Mouse (Mus musculus) left cerebral cortex, postnatal 14 days (tissue): ENCODE results near the gene Zbtb12. TPM values are rescaled to one million over a fixed set of nuclear protein-coding genes. Genes with fewer than 3 reads are reported as not detected.
"Not testable (repeated sequence)": the region's sequence is repeated elsewhere in the genome, so short reads cannot be mapped to it uniquely, and the experiment has no call there.

Source experiments
- DNase-seq, 2 experiments: peaks; one replicate each; pipeline ENCODE4 v3.0.0; 2021 to 2022; ENCODE audit warnings: low spot score in 2 of 2, mixed read lengths in 1 of 2
- intact Hi-C: fragments of 180-260 bp; cut with DNase I; formaldehyde crosslinking; loops from one replicate; pipeline ENCODE4 v1.15.1; 2025
- total RNA-seq, 2 experiments: library from RNA; stranded (reverse); gene quantifications; 2 replicates each; pipeline ENCODE4 v1.2.3; 2021

Gene Zbtb12
- total RNA-seq, 2 experiments from 2014 or later = 5.0 to 5.1 TPM

DNA sequence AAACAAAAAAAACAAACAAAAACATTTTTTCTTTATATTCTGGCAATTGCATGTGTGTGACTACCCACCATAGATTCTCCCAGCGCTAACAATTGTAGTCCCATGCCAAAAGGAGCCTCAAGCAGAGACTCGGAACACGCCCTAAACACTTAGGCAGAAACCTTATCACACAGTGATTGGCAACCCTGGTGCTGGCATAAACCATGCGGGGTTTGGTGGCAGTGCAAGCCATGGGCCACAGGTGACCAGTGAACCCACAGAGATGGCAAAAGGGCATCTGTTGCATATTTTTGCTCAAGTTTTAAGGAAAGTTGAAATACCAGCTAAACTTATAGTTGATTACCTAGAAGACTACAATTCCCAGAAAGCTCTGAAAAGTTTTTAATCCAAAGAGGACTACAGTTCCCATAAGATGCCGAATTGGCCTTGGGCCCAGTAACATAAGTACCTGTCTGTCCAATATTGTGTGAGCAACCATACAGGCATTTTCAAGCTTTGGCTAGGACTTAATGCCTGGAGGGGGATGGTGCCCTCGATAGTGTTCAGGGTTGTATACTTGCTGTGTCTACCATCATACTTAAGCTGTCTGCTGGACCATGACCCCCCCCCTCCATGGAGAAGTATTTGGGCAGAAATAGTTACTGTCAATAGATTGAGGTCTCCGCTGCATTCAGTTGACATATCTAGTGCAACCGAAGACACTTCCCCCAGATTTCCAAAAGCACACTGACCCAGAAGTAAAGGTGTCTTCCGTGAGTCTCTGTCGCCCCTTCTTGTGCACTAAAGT lies 18.3 kb downstream of the Zbtb12 start:
- intact Hi-C loops = loop anchor here (5.0 kb wide), 1 partner anchor 40 kb away; no protein-coding TSS in a partner anchor

DNA sequence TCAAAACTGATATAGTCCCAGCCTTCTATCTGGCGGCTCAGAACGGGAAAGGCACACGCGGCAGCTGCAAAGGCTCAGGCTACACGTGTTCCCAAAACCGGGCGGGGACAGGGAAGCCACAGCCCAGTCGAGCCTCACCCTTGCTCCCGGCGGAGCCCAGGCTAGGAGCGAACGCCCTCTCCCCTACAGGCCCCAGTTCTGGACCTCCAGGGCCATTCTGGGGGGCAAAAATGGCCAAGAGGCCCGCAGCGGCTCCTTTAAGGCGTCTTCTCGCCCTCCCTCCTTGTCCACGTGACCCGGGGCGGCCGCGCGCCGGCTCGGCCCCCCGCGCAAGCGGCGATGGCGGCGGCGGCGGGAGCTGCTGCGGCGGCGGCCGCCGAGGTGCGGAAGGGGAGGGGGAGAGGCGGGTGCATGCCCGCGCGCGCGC lies 18.9 kb downstream of the Zbtb12 start, which contains the start of the genes C2 and Ehmt2:
TSS of gene C2 (minus strand) at position 106 of the 427 bp plus-strand sequence.
TSS of gene Ehmt2 (plus strand) at position 310 of the 427 bp plus-strand sequence.
- intact Hi-C loops = loop anchor here (5.0 kb wide), 1 partner anchor 41 kb away; no protein-coding TSS in a partner anchor
- DNase-seq = peak; percentile 78 to 82

More for the DNA sequence above, 18.3 kb downstream of the Zbtb12 start:
- DNase-seq = peak; percentile 66 to 83

GRCm38 (mm10) chr17:34898706-34899052 lies 19.4 kb downstream of the Zbtb12 start:
- intact Hi-C loops = loop anchor here (5.0 kb wide), 1 partner anchor 41 kb away; no protein-coding TSS in a partner anchor
- no peak for DNase-seq

- no peak for DNase-seq
- intact Hi-C loops = loop anchor here (5.0 kb wide), 1 partner anchor 42 kb away; no protein-coding TSS in a partner anchor
Measured at GRCm38 (mm10) chr17:34899053-34899889, 20.0 kb downstream of the Zbtb12 start.

GRCm38 (mm10) chr17:34899890-34900243 lies 20.6 kb downstream of the Zbtb12 start:
- intact Hi-C loops = loop anchor here (5.0 kb wide), 1 partner anchor 43 kb away; no protein-coding TSS in a partner anchor
- DNase-seq = no peak

- intact Hi-C loops, DNase-seq: not testable (repeated sequence)
Measured at GRCm38 (mm10) chr17:34900826-34901225, 21.5 kb downstream of the Zbtb12 start.

- DNase-seq, intact Hi-C loops: not testable (repeated sequence)
Measured at GRCm38 (mm10) chr17:34901948-34902347, 22.7 kb downstream of the Zbtb12 start.

GRCm38 (mm10) chr17:34902895-34903294 lies 23.6 kb downstream of the Zbtb12 start:
- intact Hi-C loops = no loop called here

GRCm38 (mm10) chr17:34910982-34911381 lies 31.7 kb downstream of the Zbtb12 start:
- DNase-seq = no peak
- intact Hi-C loops = loop anchor here (5.0 kb wide), 1 partner anchor 54 kb away; no protein-coding TSS in a partner anchor

More at GRCm38 (mm10) chr17:34902895-34903294, 23.6 kb downstream of the Zbtb12 start:
- no peak for DNase-seq

DNA sequence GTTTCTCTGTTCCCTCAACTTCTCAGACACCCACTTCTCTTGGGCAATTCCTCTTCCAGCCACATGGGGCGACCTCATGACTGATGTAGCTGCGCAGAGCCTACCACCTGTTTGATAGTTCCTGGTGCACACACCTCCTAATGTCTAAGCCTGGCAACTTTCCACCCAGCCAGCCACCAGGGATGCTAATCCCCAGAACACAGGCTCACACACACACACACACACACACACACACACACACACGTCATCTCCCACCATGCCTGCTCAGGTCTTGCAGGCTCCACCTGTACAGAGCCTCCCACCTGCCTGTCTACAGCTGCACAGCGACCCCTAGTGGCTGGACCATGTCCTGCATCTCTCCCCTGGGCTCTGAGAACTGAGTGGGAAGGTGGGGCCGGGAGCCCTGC lies 32.7 kb downstream of the Zbtb12 start:
- intact Hi-C loops = loop anchor here (5.0 kb wide), 1 partner anchor 55 kb away; no protein-coding TSS in a partner anchor
- peak; percentile 65 to 75 for DNase-seq

GRCm38 (mm10) chr17:34913930-34914665 lies 34.8 kb downstream of the Zbtb12 start, which contains the start of gene Slc44a4:
Gene Slc44a4, plus strand, starts transcription at chr17:34914466.
- no peak for DNase-seq
- intact Hi-C loops = loop anchor here (5.0 kb wide), 1 partner anchor 57 kb away; no protein-coding TSS in a partner anchor

DNA sequence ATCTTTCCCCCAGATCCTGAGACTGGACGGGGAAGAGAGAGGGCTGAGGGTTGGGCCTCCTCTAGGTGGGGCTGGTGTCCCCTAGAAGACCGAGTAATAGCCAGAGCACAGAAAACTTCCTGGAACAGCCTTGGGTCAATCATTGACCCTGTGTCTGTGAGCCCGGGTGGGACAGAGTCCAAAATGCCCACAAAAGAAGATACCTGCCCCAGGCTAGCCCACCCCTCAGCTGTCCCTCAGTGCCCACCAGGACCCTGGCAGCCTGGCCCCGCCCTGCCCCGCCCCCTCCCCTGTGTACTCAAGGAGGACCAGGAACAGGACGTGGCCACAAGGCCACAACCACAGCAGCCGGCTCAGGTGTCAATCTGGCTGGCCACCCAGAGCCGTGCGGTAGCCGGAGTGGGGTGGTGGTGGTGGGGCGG lies 36.1 kb downstream of the Zbtb12 start:
- DNase-seq = no peak
- intact Hi-C loops = no loop called here

DNA sequence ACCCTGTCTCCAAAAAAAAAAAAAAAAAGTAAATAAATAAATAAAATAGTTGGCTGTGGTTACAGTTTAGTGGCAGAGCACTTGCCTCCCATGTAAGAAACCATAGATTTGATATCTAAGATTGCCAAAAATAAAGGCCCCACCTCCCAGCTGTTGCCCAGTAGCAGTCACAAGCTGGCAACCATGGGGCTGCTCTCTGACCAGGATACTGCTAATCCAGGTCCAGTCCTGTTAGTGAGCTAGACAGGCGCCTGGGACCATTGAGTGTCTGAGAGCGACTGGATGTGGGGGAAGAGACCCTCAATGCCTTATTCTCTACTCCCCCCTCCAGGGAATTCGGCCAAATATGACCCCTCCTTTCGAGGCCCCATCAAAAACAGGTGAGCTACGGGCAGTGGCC lies 37.0 kb downstream of the Zbtb12 start:
- intact Hi-C loops = no loop called here
- no peak for DNase-seq

GRCm38 (mm10) chr17:34917188-34917587 lies 37.9 kb downstream of the Zbtb12 start:
- DNase-seq = no peak
- intact Hi-C loops = no loop called here

DNA sequence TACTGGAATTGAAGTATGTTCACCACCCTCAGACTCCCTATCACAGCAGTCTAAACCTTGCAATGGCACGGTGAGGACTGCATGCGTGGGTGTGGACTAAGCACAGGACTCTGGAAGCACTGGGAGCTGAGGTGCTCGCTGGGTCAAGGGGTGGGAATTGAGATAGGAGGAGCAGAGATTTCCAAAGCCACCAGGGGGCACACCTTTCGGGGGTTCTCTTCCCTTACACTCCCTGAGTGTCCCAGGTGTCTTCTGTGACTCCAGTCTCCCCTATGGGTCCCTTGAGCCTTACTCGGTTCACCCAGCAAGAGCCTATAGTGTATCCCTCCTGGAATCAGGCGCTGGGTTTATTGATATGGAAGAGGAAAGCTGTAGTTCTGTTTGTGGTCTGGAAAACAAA lies 43.7 kb downstream of the Zbtb12 start:
- DNase-seq = no peak
- intact Hi-C loops = loop anchor here (5.0 kb wide), 1 partner anchor 59 kb away; the partner anchor contains the start of gene Lsm2

- intact Hi-C loops = loop anchor here (5.0 kb wide), 1 partner anchor 58 kb away; the partner anchor contains the start of gene Lsm2
- DNase-seq = no peak
Measured at GRCm38 (mm10) chr17:34924258-34924657, 45.0 kb downstream of the Zbtb12 start.

DNA sequence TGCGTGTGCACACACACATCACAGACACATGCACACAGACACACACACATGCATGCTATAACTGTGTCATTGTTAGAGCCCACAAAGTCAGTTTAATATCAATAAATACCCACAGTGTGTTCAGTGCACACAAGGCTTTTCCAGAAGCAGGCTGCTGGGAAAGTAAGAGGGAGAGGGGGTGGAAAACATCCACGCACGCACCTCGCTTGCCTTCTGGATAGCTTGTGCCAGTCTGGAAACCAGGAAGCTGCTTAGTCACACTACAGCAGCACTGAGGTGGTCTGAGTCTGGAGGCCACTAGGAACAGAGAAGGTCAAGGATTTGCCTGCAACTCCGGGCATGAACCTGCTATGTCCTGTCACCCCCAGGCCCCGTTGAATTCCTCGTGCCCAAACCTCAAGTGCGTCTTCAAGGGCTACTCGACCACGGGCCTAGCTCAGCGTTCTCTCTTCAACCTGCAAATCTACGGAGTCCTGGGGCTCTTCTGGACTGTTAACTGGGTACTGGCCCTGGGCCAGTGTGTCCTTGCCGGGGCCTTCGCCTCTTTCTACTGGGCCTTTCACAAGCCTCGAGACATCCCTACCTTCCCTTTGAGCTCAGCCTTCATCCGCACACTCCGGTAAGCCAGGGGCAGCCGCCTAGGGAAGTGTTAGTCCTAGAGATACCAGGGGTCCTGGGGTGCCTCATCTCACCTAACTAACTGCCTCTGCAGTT lies 48.2 kb downstream of the Zbtb12 start:
- DNase-seq = peak; percentile 31 to 38
- intact Hi-C loops = no loop called here

DNA sequence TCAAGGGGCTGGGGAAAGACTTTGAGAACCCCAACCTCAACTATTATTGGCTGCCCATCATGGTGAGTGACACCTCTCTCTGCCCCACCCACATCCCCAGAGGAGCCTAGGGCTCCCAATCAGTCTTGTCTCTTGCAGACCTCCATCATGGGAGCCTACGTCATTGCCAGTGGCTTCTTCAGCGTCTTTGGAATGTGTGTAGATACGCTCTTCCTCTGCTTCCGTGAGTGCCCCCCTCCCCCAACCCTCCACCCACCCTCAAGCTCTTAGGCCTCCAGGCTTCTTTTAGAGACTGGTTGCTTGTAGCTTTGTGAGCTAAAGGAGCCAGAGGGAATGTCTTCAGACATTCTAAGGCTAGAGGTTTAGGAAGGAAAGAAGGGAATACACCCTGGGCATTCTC lies 49.6 kb downstream of the Zbtb12 start:
- intact Hi-C loops = no loop called here
- no peak for DNase-seq
